Mouse (Mus musculus): ENCODE results near the gene Preb.

Gene Preb

DNA sequence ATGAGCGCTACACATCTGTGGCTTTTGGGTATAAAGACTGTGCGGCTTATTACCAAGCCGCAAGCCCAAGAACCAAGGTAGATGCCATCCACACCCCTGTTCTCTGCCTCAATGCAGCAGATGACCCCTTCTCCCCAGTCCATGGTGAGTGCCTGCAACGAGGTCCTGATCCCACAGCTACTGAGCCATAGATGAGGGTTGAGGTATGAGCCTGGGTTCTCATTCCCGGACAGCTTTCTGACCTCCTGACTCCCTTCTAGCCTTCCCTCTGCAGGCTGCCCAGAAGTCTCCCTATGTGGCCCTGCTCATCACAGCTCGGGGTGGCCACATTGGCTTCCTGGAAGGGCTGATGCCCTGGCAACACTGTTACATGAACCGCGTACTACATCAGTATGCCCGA lies 5.6 kb downstream of the Preb start:
- no peak for DNase-seq (ENCODE audit: low spot score)

DNA sequence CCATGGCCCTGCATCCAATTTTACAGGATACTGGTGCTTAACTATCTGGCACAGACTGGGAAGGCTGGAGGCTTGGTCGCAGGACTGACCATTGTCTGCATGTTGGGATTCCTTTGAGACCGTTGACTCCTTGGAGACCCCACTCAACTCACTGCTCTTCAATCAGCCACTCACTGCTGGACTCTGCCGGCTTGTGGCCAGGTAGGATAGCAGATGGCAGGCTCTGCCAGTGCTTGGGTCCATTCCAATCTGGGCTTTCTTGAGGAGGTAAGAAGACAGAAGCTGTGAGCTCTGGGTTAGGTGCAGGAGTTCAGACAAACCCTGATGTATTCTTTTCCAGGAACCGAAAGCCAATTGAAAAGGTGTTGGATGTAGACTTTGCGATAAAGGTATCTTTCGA lies 6.1 kb downstream of the Preb start:
- no peak for DNase-seq (ENCODE audit: low spot score)

DNA sequence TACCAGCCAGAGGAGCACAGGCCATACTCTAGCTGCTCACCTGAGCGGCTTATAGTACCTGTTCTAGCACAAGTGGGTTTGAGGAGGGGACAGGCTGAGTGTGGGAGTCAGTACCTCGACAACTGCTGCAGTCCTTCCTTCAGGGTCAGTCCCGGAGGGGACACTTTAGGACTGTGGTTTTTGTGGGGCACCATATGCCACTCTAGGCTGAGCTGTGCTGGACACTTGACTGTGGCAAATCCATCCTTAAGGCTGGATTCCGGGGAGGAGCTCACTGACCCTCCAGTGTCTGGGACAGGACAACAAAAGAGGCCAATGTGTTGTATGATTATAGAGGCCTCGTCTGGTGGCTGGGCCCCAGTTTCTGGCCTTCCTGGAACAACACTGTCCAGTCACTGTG lies 7.6 kb downstream of the Preb start:
- no peak for DNase-seq (ENCODE audit: low spot score)

DNA sequence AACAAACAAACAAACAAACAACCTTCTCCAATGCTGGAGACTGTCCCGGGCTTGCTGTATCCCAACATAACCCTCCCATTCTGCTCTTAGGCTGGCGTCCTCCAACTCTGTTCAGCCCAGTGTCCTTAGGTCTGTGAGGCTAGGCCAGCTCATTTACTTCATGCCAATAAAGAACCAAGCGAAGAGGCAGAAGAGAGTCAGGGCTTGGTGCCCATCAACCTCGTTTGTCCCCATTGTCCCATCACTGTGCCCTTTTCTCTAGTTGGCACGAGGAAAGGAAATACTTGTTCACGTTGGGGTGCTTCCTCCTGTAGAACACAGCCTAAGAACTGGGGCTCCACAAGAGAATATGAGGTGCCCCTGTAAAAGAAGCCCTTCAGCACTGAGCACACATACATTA lies 8.5 kb downstream of the Preb start:
- no peak for DNase-seq (ENCODE audit: low spot score)

DNA sequence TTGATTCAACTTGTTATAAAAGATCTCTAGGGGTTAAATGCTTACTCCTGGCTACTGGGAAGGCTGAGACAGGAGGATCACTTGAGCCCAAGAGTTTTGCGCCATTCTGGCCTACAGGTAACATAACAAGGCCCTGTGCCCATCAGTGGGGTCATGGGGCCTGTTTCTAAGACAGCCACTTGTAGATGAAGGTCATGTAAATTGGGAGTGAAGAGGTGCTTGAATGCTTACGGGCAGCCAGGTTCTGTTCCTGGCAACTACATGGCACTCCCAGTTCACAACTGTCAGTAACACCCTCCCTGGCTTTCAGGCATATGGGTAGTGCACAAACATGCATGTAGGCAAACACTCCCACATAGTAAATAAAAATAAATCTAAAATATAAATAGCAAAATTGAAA lies 9.2 kb downstream of the Preb start:
- no peak for DNase-seq (ENCODE audit: low spot score)

DNA sequence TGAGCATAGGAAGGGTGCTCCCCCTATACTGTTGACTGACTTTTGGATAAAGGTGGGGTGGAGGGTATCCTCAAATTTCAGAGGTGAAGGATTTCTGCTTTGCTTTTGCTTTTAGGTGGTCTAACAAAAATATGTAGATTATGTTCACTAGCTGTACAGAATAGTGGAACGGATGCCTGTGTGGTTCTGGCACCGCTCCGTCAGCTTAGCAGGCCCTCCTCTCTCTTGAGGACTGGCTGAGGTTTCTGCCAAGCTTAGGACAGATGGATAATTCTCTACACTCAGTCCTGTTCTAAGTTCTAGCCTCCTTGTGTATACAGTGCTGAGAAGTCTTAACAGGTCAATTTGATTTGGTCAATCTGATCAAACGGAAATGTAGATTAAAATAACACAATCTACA lies 9.7 kb downstream of the Preb start:
- no peak for DNase-seq (ENCODE audit: low spot score)

DNA sequence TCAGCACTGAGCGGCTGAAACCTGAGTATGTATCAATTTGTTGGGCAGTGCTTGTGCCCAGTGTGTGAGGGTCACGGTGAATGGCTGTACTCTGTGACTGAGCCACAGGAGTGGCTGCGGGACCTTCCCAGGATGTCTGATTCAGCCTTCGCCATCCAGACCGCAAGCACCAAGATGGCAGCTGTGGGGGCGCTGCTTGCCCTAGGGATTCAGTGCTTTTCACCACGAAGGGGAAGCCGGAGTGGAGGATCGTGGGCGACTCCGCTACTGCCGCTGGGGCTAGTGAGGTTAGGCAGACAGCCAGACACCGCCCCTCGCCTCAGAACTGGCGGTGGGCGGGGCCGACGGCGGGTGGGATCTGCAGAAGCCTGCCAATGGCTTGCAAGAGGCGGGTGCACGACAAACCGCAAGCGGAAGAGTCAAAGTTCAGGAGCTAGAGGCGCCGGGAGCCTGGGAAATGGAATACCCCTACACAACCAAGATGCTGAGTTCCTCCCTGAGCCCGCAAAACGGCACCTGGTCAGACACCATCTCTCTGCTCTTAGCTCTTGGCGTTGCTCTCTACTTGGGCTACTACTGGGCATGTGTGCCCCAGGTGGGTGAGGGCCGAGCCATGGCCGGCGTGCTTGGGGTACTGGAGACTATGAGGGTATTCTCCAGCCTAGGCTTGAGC lies 10.4 kb downstream of the Preb start:
- peak; percentile 95 for DNase-seq (ENCODE audit: low spot score)

DNA sequence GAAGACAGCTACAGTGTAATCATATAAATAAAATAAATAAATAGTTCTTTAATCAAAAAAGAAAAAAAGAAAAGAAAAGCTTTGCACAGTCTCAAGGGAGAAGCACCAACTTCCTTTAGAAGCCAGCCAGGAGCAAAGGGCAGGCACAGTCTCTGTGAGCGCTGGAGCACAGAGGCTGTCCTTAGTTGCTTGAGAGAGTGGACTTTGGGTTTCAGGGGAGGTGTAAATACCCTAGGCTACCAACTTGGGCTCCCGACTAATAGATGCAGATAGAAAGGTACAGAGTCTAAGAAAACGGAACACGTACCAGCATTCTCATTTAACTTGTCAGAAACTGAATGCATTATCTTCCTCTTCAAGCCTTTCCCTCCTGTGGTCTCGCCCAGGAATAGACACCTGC lies 11.5 kb downstream of the Preb start:
- peak; percentile 73 for DNase-seq (ENCODE audit: low spot score)

DNA sequence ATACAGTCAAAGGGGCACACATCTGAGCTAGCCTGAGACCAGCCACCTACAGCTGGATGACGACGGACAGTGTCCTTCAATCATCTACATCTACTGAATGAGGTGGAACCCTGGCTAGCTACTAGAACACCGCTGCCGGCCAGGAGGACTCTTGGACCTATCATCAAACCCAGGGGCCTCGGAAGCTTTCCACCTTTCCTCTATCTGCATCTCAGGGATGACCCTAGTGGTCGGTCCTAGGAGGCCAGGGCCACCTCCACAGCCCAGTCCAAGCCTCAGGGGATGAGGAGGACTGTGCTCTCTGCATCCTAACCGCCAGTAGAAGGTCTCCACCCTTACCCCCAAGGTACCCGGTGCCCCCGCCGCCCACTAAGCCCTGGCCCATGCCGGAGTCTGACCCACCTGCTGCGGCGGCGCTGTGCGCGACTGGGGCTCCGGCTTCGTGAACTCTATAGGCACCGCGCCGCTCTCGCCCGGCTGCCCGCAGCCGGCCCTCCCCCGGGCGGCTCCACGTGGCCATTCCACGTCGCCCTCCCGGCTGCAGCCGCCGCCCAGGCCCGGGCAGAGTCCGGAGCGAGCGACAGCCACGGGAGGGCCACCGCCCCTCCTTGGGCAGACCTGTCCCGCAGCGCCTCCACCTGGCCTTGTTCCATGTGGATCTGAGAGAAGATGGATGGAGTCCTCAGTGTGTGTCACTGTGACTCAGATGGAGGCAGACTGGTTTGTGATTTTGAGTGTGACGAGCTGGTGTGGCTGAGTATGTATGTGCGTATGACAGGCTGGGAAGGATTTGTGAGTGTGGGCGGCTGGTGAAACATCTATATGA lies 15.0 kb downstream of the Preb start, which contains the start of gene Cgref1:
Gene Cgref1, minus strand, starts transcription at position 636 of the 826 bp plus-strand sequence.
- peak; percentile 78 for DNase-seq (ENCODE audit: low spot score)

DNA sequence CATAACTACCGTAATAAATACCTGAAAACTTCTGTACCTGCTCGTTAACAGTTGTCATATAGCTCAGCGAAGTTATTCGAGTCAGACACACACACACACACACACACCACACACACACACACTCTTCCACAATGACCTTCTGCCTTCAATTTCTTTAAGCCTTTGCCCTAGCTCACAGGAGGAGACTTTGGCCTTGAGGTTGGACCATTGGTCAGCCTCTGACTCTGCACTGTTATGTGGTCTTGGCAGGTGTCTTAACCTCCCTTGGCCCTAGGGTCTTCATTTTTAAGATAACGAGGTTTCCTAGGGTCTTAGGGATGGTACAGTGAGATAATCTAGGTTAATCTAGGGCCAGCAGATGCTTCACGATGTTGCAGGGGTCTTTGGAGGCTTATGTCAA lies 15.8 kb downstream of the Preb start:
- no peak for DNase-seq (ENCODE audit: low spot score)

DNA sequence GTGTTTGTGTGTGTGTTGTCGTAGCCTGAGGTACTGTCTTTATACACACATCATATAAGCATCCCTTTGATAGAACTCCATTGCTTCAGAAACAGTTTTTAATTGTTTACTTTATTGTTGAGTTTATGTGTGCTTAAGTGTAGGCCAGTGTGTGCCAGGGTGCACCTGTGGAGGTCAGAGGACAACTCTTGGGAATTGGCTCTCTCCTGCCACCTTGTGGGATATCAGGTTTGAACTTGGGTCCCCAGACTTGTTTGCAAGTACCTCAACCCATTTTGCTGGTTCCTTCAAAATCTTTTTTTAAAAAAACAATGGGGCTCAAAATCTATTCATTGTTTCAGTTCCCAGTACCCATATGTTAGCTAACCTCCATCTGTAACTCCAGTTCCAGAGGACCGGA lies 17.2 kb downstream of the Preb start:
- no peak for DNase-seq (ENCODE audit: low spot score)

DNA sequence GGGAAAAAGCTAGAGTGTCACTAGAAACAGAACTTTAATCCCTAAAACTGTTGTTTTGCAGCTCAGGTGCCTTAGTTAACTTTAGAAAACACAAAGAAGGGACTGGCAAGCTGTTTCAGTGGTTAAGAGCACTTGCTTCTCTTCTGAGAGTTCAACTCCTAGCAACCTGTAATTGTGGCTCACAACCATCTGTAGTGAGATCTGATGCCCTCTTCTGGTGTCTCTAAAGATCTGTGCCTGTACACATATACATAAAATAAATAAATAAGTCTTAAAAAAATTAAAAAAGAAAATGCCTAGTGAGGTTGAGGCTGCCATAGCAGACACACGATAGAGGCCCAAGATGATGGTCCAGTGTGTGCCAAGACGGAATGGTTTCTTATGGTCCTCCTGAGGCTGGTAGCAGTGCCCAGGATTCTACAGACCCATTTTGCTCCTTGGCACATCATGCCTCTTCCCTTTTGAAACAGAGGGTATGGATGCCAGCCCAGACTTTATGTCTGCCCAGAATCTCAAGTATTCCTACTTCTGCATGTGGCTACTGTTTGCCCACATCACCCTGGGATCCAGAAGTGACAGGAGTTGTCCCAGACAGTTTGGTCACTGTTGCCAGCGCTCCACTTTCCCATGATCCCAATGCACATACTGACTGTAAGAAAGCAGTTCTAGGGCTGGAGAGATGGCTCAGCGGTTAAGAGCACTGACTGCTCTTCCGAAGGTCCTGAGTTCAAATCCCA lies 25.3 kb downstream of the Preb start:
- no peak for DNase-seq (ENCODE audit: low spot score)

DNA sequence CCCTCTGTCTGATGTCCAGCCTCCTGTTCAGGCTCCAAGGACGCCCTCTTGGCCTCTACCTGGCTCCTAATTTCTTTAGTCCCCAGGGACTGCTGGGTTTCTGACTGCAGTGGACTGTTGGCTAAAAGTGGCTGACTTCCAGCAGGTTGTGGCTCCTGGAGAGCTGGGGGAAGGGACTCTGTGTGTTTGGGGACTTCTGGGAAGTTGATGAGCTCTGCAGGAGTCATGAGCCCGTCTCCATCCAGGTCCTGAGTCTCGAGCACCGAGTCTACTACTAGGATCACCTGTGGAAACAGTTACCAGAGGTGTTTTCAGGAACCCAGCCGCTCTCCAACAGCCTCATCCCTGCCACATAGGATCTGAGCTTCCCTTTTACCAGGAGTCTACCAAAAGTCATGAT lies 26.5 kb downstream of the Preb start:
- no peak for DNase-seq (ENCODE audit: low spot score)

DNA sequence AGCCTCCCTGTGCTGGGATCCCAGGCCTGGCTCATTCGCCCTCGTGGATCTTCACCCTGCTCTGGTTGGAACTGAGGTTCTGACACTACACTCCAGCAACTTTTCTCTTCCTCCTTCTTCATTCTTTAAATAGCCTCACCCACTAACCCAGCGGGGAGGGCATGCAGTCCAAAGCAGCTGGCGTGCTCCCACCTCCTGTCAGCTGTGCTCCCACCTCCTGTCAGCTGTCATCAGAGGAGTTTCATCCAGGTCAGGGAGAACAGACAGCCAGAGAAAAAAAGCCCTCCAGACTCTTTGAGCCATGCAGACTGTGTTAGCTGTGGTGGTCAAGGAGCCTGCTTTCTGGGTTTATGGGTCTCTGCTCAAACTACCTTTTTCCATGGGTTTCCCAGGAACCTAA lies 28.8 kb downstream of the Preb start:
- DNase-seq (ENCODE audit: low spot score) = no peak

DNA sequence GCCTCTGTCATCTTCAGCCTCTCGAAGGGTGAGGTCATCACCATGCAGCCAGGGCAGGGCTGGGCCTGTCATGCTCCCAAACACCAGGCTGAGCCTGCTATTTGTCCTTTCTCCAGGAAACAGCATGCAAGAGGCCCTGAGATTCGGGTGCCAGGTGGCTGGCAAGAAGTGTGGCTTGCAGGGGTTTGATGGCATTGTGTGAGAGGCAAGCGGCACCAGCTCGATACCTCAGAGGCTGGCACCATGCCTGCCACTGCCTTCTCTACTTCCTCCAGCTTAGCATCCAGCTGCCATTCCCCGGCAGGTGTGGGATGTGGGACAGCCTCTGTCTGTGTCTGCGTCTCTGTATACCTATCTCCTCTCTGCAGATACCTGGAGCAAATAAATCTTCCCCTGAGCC lies 29.3 kb downstream of the Preb start:
- DNase-seq (ENCODE audit: low spot score) = no peak

DNA sequence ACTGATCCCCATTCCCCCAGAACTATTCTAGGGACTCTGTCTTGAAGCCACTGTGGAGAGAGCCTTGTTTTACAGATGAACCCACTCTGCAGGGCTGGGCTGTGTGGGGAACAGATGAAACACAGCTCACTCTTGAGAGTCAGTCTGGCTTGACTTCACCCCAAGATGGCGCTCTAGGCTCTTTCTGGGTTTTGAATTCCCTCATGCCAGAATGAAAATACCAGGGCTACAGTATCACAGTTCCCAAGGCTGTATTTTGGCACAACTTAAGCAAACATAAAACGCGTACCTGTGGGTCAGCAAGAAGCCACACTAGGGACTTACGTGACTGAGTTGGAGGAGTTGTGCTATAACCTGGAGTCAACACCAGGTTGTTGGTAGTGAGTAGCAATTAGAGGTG lies 30.0 kb downstream of the Preb start:
- DNase-seq (ENCODE audit: low spot score) = peak; percentile 19

DNA sequence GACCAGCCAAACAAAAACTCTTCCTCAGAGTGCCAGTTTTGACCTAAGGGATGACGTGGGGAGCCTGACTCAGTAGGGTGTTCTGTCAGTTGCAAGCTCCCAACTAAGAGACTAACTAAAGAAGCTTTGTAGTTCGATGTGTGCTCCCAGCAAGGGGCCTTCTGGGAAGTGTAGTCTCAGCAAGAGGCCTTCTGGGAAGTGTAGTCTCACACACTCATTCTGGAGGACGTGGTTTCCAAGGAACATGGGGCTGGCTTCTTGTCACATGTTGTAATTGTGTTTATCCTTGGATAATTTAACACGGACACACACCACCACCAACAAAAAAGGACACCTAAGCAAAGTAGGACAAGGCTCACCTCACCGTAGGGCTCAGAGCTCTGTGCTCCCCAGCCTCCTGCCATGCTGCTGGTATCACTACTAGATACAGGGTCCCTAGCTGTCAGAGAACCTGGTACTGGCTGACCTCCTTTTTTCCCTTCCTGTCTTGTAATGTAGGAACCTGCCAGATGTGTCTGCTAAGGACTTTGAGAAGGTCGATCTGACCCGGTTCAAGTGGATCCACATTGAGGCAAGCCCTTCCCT lies 32.1 kb downstream of the Preb start:
- no peak for DNase-seq (ENCODE audit: low spot score)

DNA sequence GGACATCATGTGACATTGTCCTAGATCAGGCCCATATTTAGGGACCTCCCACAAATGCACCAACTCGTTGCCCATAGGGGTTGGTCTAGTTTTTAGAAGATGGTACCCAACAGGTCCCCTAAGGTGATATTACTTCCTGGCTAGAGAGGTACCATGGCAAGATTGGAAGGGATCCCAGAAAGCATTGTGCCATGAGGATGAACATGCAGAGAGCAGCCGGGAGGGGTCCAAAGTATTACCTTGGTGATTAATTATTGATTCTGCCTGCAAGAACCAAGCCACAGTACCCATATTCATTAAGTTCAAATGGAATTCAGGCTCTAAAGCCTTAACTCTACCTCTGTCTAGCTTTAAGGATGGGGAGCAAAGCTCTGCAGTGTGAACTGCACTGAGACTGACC lies 34.1 kb downstream of the Preb start:
- no peak for DNase-seq (ENCODE audit: low spot score)

DNA sequence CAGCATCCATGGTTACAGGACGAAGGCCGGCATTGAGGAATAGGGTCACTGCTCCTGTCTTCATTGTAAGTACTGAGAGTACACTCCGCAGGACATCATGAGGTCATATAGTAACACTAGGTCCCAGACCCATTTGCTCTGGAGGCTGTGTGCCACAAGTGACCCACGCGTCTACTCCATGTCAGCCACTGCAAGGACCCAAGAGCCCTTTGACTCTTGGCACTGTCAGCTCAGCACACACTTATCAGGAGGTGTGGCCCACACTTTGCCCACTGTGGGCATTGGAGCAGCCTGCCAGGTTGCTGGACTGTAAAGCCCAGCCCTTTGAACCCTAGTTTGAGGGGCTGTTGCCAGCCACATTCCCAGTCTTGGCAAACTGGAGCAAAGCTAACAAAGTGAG lies 34.9 kb downstream of the Preb start:
- DNase-seq (ENCODE audit: low spot score) = no peak

DNA sequence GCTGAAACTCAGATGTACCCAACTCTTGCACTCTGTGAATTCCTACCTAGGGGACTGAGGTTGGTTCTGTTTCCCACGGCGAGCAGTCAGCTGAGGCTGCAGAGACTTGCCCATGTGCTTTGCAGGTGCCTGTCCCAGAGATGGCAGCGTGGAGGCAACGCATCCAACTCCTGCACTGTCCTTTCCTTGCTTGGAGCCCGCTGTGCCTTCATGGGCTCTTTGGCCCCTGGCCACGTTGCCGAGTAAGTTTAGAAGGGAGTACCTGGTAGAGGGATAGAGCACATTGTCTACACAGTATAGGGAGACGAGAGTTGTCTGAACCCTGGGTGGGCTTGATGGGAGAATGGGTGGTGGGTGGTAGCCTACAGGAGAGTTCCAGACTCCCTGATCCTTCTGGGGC lies 35.5 kb downstream of the Preb start:
- no peak for DNase-seq (ENCODE audit: low spot score)

DNA sequence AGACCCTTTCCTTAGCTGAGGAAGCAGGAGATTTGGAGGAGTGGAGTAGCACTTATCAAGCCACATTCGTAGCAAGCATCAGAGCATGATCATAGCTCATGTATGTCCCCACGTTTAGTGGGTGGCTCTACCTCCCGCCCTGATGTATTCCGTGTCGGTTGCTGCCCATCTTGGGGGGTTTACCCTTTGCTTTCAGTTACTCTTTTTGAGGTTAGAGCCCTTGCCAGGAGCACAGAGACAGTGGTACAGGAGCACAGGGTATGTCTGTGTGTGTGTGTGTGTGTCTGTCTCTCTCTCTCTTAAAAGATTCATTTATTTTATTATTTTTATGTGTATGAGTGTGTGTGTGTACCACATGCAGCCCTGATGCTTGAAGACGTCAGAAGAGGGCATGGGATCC lies 37.0 kb downstream of the Preb start:
- DNase-seq (ENCODE audit: low spot score) = no peak

DNA sequence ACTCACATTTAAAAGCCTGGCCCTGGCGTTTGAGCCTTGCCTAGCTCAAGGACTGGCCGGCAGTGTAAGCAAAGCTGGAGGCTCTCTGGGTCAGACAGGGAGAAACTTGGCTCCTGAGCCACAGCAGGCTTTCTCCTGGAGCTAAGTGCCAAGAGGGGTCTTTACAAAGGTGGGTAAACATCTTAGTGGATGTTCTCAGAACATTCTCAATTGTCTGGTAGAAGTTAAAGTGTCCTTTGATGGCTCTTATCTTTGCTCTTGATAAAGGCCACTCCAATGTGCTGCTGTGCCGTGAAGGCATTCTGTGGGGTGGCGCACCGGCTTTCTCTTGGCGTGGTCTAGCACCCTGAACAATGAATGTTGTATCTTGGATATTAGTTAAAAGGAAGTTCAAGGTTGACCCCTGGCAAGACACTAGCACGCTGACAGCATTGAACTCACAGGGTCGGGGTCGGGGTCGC lies 37.5 kb downstream of the Preb start:
- no peak for DNase-seq (ENCODE audit: low spot score)
